Mouse (Mus musculus) forebrain, embryonic 14.5 days (tissue): ENCODE results near the gene Spata16. TPM values are rescaled to one million over a fixed set of nuclear protein-coding genes. Genes with fewer than 3 reads are reported as not detected.

Experiments
- ATAC-seq: fragments of 200-750 bp; cut with Nextera tagmentation; 2 replicates; pipeline ENCODE4 v1.8.0; 2017; ENCODE audit warnings: mild to moderate bottlenecking, moderate library complexity
- DNase-seq: peaks from one replicate; pipeline ENCODE4 v3.0.0-alpha.2; 2015; ENCODE audit warnings: low spot score
- H3K27ac ChIP-seq: fragments of 300-500 bp; sonication (generic); 2 replicates; pipeline ENCODE4 v1.5.1; 2014; ENCODE audit warnings: low read depth, mild to moderate bottlenecking, control low read depth, low read length, moderate library complexity
- H3K27me3 ChIP-seq: fragments of 300-500 bp; sonication (generic); replicated peaks from 2 replicates; pipeline ENCODE4 v1.6.1; 2014; ENCODE audit warnings: low read length, control low read depth, mixed read lengths; ENCODE audit not compliant: control insufficient read depth, insufficient read depth
- H3K36me3 ChIP-seq: fragments of 300-500 bp; sonication (generic); 2 replicates; pipeline ENCODE4 v1.6.1; 2014; ENCODE audit warnings: low read length, control low read depth; ENCODE audit not compliant: control insufficient read depth, insufficient read depth
- H3K4me1 ChIP-seq: fragments of 300-500 bp; sonication (generic); 2 replicates; pipeline ENCODE4 v1.6.1; 2014; ENCODE audit warnings: antibody characterized with exemption, low read length, control low read depth; ENCODE audit not compliant: control insufficient read depth, insufficient read depth
- H3K4me2 ChIP-seq: fragments of 300-500 bp; sonication (generic); 2 replicates; pipeline ENCODE4 v1.6.1; 2014; ENCODE audit warnings: mild to moderate bottlenecking, control low read depth, low read length
- H3K4me3 ChIP-seq: fragments of 300-500 bp; sonication (generic); 2 replicates; pipeline ENCODE4 v1.5.1; 2014; ENCODE audit warnings: low read depth, low read length, control low read depth
- H3K9ac ChIP-seq: fragments of 300-500 bp; sonication (generic); 2 replicates; pipeline ENCODE4 v1.6.1; 2014; ENCODE audit warnings: mild to moderate bottlenecking, low read length, control low read depth, moderate library complexity
- H3K9me3 ChIP-seq: fragments of 300-500 bp; sonication (generic); replicated peaks from 2 replicates; pipeline ENCODE4 v1.6.1; 2016; ENCODE audit warnings: low read length, control low read depth, mixed read lengths; ENCODE audit not compliant: control insufficient read depth
- WGBS: fragments of 180-500 bp; shearing (Covaris S2); extraction: QIAGEN DNeasy Blood & Tissue Kit; methylation state at CpG from one replicate; pipeline ENCODE4 v1.1.7; 2014; 5-methylcytosine and 5-hydroxymethylcytosine counted together
- polyA plus RNA-seq: library from polyadenylated mRNA; unstranded; fragments of >200 nt; fragmentation: Nextera tagmentation; extraction: Ambion mirVana; gene quantifications from 2 replicates; pipeline ENCODE4 v1.2.1, GENCODE M21; 2014

The Spata16 gene
- polyA plus RNA-seq, 1 experiment from 2014 or later, result 0.17 TPM

DNA sequence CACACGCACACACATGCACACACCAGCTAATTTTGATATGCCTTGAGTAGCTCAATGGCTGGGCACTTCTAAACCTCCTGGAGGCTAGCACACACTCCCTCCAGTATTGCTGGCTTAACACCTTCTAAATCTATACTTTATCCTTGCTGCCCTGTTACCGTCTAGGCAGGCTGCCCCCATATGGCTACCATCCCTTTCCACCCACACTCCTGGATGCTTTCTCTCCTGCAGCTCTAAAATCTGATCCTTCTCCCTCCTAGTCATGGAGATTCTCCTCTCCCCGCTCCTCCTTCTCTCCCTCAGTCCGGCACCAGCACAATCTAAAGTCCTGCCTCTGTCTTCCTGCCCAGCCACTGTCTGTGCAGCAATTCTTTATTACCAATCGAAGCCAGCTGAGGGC, 286.0 kb downstream of the Spata16 start:
- ATAC-seq, result no peak
- H3K27me3 ChIP-seq, result no peaks in the 10 kb centered on the region
- DNase-seq, result no peak
- H3K4me3 ChIP-seq, result no peak overlapping the region
- H3K36me3 ChIP-seq, result no peaks in the 10 kb centered on the region
- H3K4me2 ChIP-seq, result no peak overlapping the region
- WGBS, result 88% methylated on average over 5 of the region's 5 CpGs
- H3K27ac ChIP-seq, result no peak overlapping the region
- no peaks in the 10 kb centered on the region for H3K9me3 ChIP-seq
- no peak overlapping the region for H3K9ac ChIP-seq
- no peaks in the 10 kb centered on the region for H3K4me1 ChIP-seq

DNA sequence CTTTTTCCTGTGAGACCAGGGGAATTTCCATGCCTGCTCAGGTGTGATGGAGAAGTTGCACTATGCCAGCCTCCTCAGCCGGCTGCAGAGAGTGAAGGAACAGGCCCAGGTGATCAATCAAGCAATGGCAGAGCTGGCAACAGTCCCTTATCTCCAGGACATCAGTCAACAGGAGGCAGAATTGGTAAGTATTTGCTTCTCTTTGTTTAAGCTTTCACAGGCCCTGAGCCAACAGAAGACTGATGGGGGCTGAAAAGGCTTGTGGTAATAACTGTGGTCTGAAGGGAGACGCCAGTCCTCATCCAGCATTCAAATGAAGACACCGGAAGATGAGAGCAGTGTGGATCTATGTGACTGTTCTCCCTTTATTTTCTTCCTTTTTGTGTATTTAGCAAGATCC, 286.8 kb downstream of the Spata16 start:
- DNase-seq (peak; percentile 5), ATAC-seq (no peak)
- H3K4me1 ChIP-seq, result no peaks in the 10 kb centered on the region
- H3K36me3 ChIP-seq, result no peaks in the 10 kb centered on the region
- H3K4me2 ChIP-seq, result no peak overlapping the region
- no peaks in the 10 kb centered on the region for H3K9me3 ChIP-seq
- no peak overlapping the region for H3K4me3 ChIP-seq
- no peak overlapping the region for H3K27ac ChIP-seq
- 54% methylated on average over 3 of the region's 3 CpGs for WGBS
- H3K27me3 ChIP-seq, result no peaks in the 10 kb centered on the region
- H3K9ac ChIP-seq, result no peak overlapping the region

DNA sequence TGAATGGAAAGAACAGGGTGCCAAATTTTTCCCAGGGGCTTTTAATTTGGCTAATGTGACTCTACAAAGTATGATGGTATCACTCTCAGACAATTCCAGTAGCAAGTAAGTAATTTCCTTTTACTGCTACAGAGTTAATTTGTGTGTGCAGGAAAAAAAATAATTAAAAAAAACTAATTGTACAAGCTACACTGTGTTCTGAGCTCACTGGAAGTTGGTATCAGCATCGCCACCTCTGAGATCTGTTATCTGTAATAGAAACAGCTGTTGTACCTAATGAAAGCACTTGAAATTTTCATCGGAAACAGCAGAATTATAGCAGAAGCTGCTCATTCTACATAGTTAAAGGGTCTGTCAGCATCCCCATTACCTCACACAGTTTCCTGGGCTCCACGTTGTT, 295.7 kb downstream of the Spata16 start:
- 81% methylated on average over 3 of the region's 3 CpGs for WGBS
- Histone ChIP-seq H3K36me3 (no peaks in the 10 kb centered on the region), H3K9ac (no peak overlapping the region), H3K27me3 (no peaks in the 10 kb centered on the region), H3K4me2 (no peak overlapping the region), H3K27ac (no peak overlapping the region), H3K4me1 (no peaks in the 10 kb centered on the region), H3K9me3 (no peaks in the 10 kb centered on the region), H3K4me3 (no peak overlapping the region)
- no peak for DNase-seq
- ATAC-seq, result no peak

DNA sequence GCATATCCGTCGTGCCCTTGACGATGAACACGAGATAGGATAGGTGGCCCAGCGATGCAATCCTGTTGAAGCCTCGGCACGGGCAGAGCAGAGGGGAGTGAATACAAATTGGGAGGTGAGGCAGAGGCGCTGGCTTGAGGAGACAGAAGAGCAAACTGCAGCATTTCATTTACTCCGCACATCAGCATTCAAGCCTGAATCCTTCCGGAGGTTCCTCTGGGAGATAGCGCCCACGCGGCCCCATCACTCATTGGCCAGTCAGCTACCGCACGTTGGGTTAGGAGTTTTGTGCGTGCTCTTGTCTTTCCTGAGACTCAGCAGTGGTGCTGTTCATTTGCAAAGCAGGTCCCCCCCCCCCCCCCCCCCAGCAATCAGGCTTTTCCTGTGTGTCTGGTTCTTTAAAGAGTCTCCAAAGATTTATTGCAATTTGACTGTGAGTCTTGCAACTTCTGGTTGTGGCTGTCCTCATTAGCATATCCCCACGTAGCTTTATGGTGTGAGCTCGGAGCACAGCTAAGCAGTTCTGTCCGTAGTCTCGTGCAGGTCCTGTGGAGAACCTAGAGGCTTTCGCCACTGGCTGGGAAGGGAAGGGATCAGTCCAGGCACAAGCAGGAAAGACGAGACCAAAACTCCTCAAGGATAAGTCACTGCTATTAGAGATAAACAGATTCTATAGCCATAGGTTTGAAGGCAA, 299.6 kb downstream of the Spata16 start:
- Histone ChIP-seq H3K36me3 (no peaks in the 10 kb centered on the region), H3K27me3 (no peaks in the 10 kb centered on the region), H3K27ac (no peak overlapping the region), H3K9me3 (no peaks in the 10 kb centered on the region), H3K9ac (no peak overlapping the region), H3K4me2 (no peak overlapping the region), H3K4me3 (no peak overlapping the region), H3K4me1 (no peaks in the 10 kb centered on the region)
- DNase-seq (no peak), ATAC-seq (no peak)
- 76% methylated on average over 22 of the region's 22 CpGs for WGBS

DNA sequence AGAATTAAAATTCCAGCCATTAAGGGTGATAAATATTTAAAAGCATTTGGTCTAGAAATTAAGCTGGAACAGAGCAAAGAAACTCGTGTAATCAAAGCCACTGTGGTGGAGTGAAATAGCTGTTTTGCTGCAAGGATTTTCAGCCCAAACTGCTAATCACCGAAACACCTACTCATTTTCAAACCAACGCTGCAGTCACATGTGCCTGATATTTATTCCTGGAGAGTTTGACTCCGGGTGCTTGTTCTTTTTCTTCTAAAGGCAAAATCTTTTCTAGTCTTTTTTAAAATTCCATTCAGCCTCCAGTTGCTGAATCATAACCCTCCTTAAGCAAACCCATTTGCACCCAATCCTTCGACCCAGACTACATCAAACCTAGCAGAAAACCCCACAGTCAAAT, 329.4 kb downstream of the Spata16 start:
- Histone ChIP-seq H3K9ac (no peak overlapping the region), H3K4me3 (no peak overlapping the region), H3K27me3 (no peaks in the 10 kb centered on the region), H3K9me3 (no peaks in the 10 kb centered on the region), H3K4me2 (no peak overlapping the region), H3K4me1 (no peaks in the 10 kb centered on the region), H3K27ac (no peak overlapping the region), H3K36me3 (no peaks in the 10 kb centered on the region)
- WGBS, result 82% methylated on average over 5 of the region's 5 CpGs
- ATAC-seq (no peak), DNase-seq (no peak)

DNA sequence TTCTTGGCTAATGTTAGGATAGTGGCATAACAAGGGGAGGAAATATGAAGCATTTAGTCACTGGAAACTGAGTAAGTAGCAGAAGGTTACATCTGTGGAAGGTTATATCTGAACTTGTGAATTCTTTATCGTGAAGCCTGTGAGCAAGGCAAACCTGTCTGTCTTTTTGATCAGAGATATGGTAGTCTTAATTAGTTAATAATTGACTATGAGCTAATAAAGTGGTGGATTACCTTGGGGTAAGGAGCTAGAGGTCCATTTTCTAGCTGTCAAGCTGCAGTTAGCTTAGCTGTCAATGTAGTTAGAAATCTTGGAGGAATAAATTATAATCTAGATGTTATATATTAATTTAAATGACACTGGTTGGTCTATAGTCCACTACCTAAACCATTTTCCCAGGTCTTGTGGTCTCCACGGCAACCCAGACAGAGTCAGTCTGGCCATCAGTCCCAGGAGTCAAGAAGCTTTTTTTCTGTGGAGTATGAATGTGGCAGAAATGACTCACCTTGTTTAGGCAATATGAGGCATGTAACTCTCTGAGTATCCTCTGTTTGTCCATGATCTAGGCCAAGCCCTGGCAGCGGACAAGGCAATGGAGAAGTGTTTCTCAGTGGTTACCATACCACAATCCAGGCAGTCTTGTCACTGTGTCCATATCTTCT, 331.6 kb downstream of the Spata16 start:
- DNase-seq (no peak), ATAC-seq (no peak)
- H3K9me3 ChIP-seq, result no peaks in the 10 kb centered on the region
- 90% methylated on average over 3 of the region's 3 CpGs for WGBS
- no peak overlapping the region for H3K9ac ChIP-seq
- H3K4me1 ChIP-seq, result no peaks in the 10 kb centered on the region
- no peaks in the 10 kb centered on the region for H3K36me3 ChIP-seq
- H3K4me3 ChIP-seq, result no peak overlapping the region
- H3K4me2 ChIP-seq, result no peak overlapping the region
- H3K27me3 ChIP-seq, result no peaks in the 10 kb centered on the region
- H3K27ac ChIP-seq, result no peak overlapping the region

DNA sequence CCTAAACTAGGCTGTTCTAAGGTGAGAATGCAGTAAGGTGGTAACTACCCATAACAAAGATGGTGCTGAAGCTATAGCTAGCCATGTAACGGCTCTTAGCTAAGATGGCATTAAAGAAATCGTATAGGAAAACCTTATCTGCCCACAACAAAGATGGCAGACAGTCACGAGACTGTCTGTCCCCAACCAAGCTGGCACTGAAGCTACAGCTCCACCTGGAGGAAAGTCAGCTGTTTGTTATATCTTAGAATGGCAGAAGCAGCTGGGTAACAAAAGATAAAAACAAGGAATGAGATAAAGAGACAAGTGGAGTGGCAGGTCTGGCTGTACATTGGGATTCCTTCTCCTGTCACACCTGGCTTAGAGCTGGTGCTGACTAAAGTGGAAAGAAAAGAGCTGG, 333.1 kb downstream of the Spata16 start:
- Histone ChIP-seq H3K27ac (no peak overlapping the region), H3K4me2 (no peak overlapping the region), H3K9me3 (no peaks in the 10 kb centered on the region), H3K27me3 (no peaks in the 10 kb centered on the region), H3K36me3 (no peaks in the 10 kb centered on the region), H3K4me1 (no peaks in the 10 kb centered on the region), H3K9ac (no peak overlapping the region), H3K4me3 (no peak overlapping the region)
- ATAC-seq (no peak), DNase-seq (no peak)
- WGBS, result 90% methylated on average over 3 of the region's 3 CpGs

DNA sequence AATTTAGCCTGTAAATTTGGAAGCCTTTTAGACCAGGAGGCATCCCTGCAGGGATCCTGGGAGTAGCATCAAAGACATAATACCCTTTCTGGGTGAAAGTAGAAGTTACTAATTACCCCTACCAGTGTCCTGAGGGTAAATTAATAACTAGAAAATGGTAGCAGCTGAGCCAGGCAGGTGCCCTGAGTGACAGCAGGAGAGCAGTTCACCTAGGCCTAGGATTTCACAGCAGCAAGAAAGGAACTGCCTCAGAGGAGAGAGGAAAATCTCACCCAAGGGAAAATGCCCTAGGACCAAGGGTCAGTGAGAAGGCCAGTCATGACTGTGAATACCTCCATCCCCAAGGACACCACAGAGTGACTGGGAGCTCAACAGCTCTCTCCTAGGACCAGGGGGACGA, 333.9 kb downstream of the Spata16 start:
- no peaks in the 10 kb centered on the region for H3K9me3 ChIP-seq

DNA sequence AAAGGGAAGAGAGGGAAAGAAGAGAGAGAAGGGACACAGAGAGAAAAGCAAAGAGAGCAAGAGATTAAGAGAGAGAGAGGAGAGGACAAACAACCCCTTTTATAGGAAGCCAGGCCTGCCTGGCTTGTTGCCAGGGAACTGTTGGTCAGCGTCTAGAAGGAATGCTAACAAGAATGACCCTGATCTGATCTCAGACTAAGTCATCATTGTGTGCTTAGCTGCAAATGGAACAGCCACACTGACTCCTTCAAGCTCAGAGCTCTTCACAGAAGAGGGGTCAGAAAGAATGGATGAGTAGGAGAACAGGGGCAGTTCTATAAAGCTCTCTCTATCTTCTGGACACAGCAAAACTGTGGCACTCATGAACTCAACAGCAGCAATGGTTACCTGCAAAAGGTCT, 334.7 kb downstream of the Spata16 start:
- no peaks in the 10 kb centered on the region for H3K4me1 ChIP-seq
- H3K9me3 ChIP-seq, result no peaks in the 10 kb centered on the region
- H3K27ac ChIP-seq, result no peak overlapping the region
- no peak for DNase-seq
- 17% methylated on average over 1 of the region's 1 CpGs for WGBS
- no peak overlapping the region for H3K4me2 ChIP-seq
- no peak overlapping the region for H3K4me3 ChIP-seq
- no peaks in the 10 kb centered on the region for H3K36me3 ChIP-seq
- no peaks in the 10 kb centered on the region for H3K27me3 ChIP-seq
- ATAC-seq, result no peak
- no peak overlapping the region for H3K9ac ChIP-seq

More for the DNA sequence above, 333.9 kb downstream of the Spata16 start:
- Histone ChIP-seq H3K9ac (no peak overlapping the region), H3K4me1 (no peaks in the 10 kb centered on the region), H3K27me3 (no peaks in the 10 kb centered on the region), H3K27ac (no peak overlapping the region), H3K4me2 (no peak overlapping the region), H3K4me3 (no peak overlapping the region), H3K36me3 (no peaks in the 10 kb centered on the region)
- WGBS, result 75% methylated on average over 1 of the region's 1 CpGs
- DNase-seq (no peak), ATAC-seq (no peak)
